Comparison of ENCODE assay signal across 28 mouse cellular contexts in genomic region chr13:45219671-45220070, GRCm38 (mm10).
"Had no signal": no experiment of that assay in that cellular context is flagged by ENCODE, and none has a peak within 500 bp of the region (broad histone marks: within the 10 kb centered on the region; RNA-seq: fewer than 3 reads in every experiment).

No protein-coding gene starts in this region.

- H3K9me3 ChIP-seq: embryonic facial prominence, embryonic 10.5 days; embryonic facial prominence, embryonic 12.5 days; embryonic facial prominence, embryonic 13.5 days; embryonic facial prominence, embryonic 15.5 days; forebrain, embryonic 10.5 days; forebrain, embryonic 12.5 days; forebrain, embryonic 13.5 days; forebrain, embryonic 15.5 days had no signal

- H3K9ac ChIP-seq: embryonic facial prominence, embryonic 12.5 days; embryonic facial prominence, embryonic 13.5 days; embryonic facial prominence, embryonic 15.5 days; forebrain, embryonic 12.5 days; forebrain, embryonic 13.5 days; forebrain, embryonic 15.5 days; forebrain, postnatal 0 days had no signal

- H3K36me3 ChIP-seq: embryonic facial prominence, embryonic 10.5 days; embryonic facial prominence, embryonic 12.5 days; embryonic facial prominence, embryonic 13.5 days; embryonic facial prominence, embryonic 15.5 days; forebrain, embryonic 10.5 days; forebrain, embryonic 12.5 days; forebrain, embryonic 15.5 days had no signal

- H3K4me1 ChIP-seq: embryonic facial prominence, embryonic 10.5 days; embryonic facial prominence, embryonic 12.5 days; embryonic facial prominence, embryonic 13.5 days; embryonic facial prominence, embryonic 15.5 days; forebrain, embryonic 10.5 days; forebrain, embryonic 13.5 days; forebrain, embryonic 15.5 days had no signal

- H3K4me3 ChIP-seq: embryonic facial prominence, embryonic 10.5 days; embryonic facial prominence, embryonic 12.5 days; embryonic facial prominence, embryonic 13.5 days; embryonic facial prominence, embryonic 15.5 days; erythroblast, embryonic 14.5 days; forebrain, embryonic 10.5 days; forebrain, embryonic 12.5 days; forebrain, embryonic 13.5 days; forebrain, embryonic 15.5 days; gastrocnemius, adult 2 months; heart, adult 2 months had no signal

- H3K27ac ChIP-seq: embryonic facial prominence, embryonic 10.5 days; embryonic facial prominence, embryonic 12.5 days; embryonic facial prominence, embryonic 13.5 days; embryonic facial prominence, embryonic 15.5 days; forebrain, embryonic 10.5 days; forebrain, embryonic 12.5 days; forebrain, embryonic 13.5 days; forebrain, embryonic 15.5 days; gastrocnemius, adult 2 months; heart, adult 2 months had no signal

- H3K27me3 ChIP-seq: embryonic facial prominence, embryonic 12.5 days; embryonic facial prominence, embryonic 13.5 days; embryonic facial prominence, embryonic 15.5 days; forebrain, embryonic 12.5 days; forebrain, embryonic 15.5 days had no signal

- ATAC-seq: forebrain, embryonic 13.5 days; forebrain, embryonic 14.5 days; forebrain, embryonic 15.5 days; forebrain, embryonic 16.5 days; forebrain, postnatal 0 days had no signal

- DNase-seq: cerebellum, adult 2 months; cerebellum, adult 8-10 months; cerebellum, adult 9-10 months; cerebellum, adult 9-11 months; cerebellum, postnatal 10 days; cerebellum, postnatal 14 days; cerebellum, postnatal 25 days; cerebellum, postnatal 36 days; embryo, embryonic 11 days; forebrain, postnatal 0 days; gastrocnemius, adult 2 months; gastrocnemius, postnatal 10 days; gastrocnemius, postnatal 14 days; gastrocnemius, postnatal 25 days; gastrocnemius, postnatal 36 days; heart, adult 18-20 months; heart, adult 2 months had no signal

- H3K4me2 ChIP-seq: embryonic facial prominence, embryonic 12.5 days; embryonic facial prominence, embryonic 13.5 days; embryonic facial prominence, embryonic 15.5 days; forebrain, embryonic 12.5 days; forebrain, embryonic 13.5 days; forebrain, embryonic 15.5 days had no signal
